In genomic region chr2:66179782-66180181, GRCm38 (mm10) we compare ENCODE assay signal across 12 mouse cellular contexts. TPM values are rescaled to one million over a fixed set of nuclear protein-coding genes. Genes with fewer than 3 reads are reported as not detected.
DNase-seq lines count a peak whose midpoint lies in the region; ATAC-seq lines count a peak whose summit lies in the region.
"Had no signal": no experiment of that assay in that cellular context is flagged by ENCODE, and none has a peak within 500 bp of the region (broad histone marks: within the 10 kb centered on the region; RNA-seq: fewer than 3 reads in every experiment).

No protein-coding gene starts in this region.

- no peak for DNase-seq in heart, embryonic 10.5 days (ENCODE audit: low spot score)
- DNase-seq in MN1 (ENCODE audit: low spot score) = peak; percentile 59
- DNase-seq in fibroblast of lung, adult 2 months (ENCODE audit: low read depth) = peak; percentile 25
- peak; percentile 30 for DNase-seq in lung, postnatal 36 days
- no peak for DNase-seq in right cerebral cortex, postnatal 25 days
- no peak for DNase-seq in gastrocnemius, postnatal 4 days (ENCODE audit: low spot score in 2 of 2)
- DNase-seq in testis, postnatal 10 days (ENCODE audit: low spot score) = no peak
- DNase-seq: cerebellum, adult 11-12 months; right cerebral cortex, adult 18-20 months had no signal

- H3K9me3 ChIP-seq in heart, embryonic 12.5 days (replicated peaks) = no peaks in the 10 kb centered on the region
- H3K9me3 ChIP-seq in heart, embryonic 10.5 days = no peaks in the 10 kb centered on the region
- H3K9me3 ChIP-seq: liver, embryonic 15.5 days had no signal

- no peaks in the 10 kb centered on the region for H3K27me3 ChIP-seq in heart, embryonic 12.5 days (replicated peaks)
- H3K27me3 ChIP-seq in heart, embryonic 10.5 days (ENCODE audit: insufficient read depth, poor library complexity, severe bottlenecking) = no peaks in the 10 kb centered on the region
- H3K27me3 ChIP-seq: liver, embryonic 15.5 days had no signal

- no peaks in the 10 kb centered on the region; the same call in 1 of the 2 replicates for H3K4me1 ChIP-seq in heart, embryonic 12.5 days (replicated peaks)
- H3K4me1 ChIP-seq in heart, embryonic 10.5 days = no peaks in the 10 kb centered on the region
- H3K4me1 ChIP-seq: liver, embryonic 15.5 days had no signal

- WGBS in heart, embryonic 12.5 days = 43% methylated on average over 10 of the region's 10 CpGs
- WGBS in heart, embryonic 10.5 days = 61% methylated on average over 10 of the region's 10 CpGs

- H3K4me3 ChIP-seq in heart, embryonic 12.5 days = no peak overlapping the region
- H3K4me3 ChIP-seq in heart, embryonic 10.5 days = no peak overlapping the region
- H3K4me3 ChIP-seq: liver, embryonic 15.5 days had no signal

- ATAC-seq in heart, embryonic 12.5 days (ENCODE audit: insufficient number of reproducible peaks, low FRiP score) = no peak
- ATAC-seq: inflammation-experienced regulatory T-cells, adult 6 months had no signal

- H3K27ac ChIP-seq in heart, embryonic 12.5 days (ENCODE audit: poor library complexity, severe bottlenecking) = no peak overlapping the region
- no peak overlapping the region for H3K27ac ChIP-seq in heart, embryonic 10.5 days
- H3K27ac ChIP-seq: liver, embryonic 15.5 days had no signal

- no peak overlapping the region for H3K9ac ChIP-seq in heart, embryonic 12.5 days
- H3K9ac ChIP-seq: liver, embryonic 15.5 days had no signal

- no peaks in the 10 kb centered on the region for H3K36me3 ChIP-seq in heart, embryonic 12.5 days
- H3K36me3 ChIP-seq in heart, embryonic 10.5 days = no peaks in the 10 kb centered on the region
- H3K36me3 ChIP-seq: liver, embryonic 15.5 days had no signal

- H3K4me2 ChIP-seq in heart, embryonic 12.5 days = peak overlapping the region; percentile 40
- H3K4me2 ChIP-seq: liver, embryonic 15.5 days had no signal

RNA-seq across cellular contexts. Expression of gene Galnt3, which starts 55.0 kb away (rescaled TPM):
- 0.15 TPM in 1 of 2 replicates, not detected in the other for polyA plus RNA-seq in heart, embryonic 12.5 days (2016; fragmentation: Nextera tagmentation; extraction: Ambion mirVana)
- polyA plus RNA-seq in heart, embryonic 10.5 days (2016; fragmentation: Nextera tagmentation; extraction: Ambion mirVana) = 0.25 and 2.0 TPM in 2 replicates
- total RNA-seq in gastrocnemius, postnatal 4 days (2021) = under 1 TPM; 0.17 to 0.52 TPM

Comparison
In these comparisons a context has a peak if more than half of its experiments do, and no peak if none do; other contexts are left out.
1. DNase-seq: peak in MN1 (single experiment), fibroblast of lung, adult 2 months (single experiment) and lung, postnatal 36 days (single experiment); none in heart, embryonic 10.5 days (single experiment), right cerebral cortex, postnatal 25 days (single experiment), gastrocnemius, postnatal 4 days (0 of 2) and testis, postnatal 10 days (single experiment).